Mouse (Mus musculus): Measurements from ENCODE around the gene Dst. TPM values are rescaled to one million over a fixed set of nuclear protein-coding genes. Genes with fewer than 3 reads are reported as not detected.
A peak's percentile ranks its signal among the peaks of the same experiment; 100 is the strongest.

Gene Dst
- polyA plus RNA-seq, 1 experiment from 2014 or later = 24.4 TPM

GRCm38 (mm10) chr1:34110862-34111261, 202.8 kb downstream of the Dst start:
- Histone ChIP-seq H3K9me3 (no peaks in the 10 kb centered on the region), H3K4me1 (peaks cover 11% of the 10 kb centered on the region; the same call in 1 of the 2 replicates), H3K4me3 (no peak overlapping the region), H3K36me3 (no peaks in the 10 kb centered on the region), H3K4me2 (no peak overlapping the region), H3K9ac (no peak overlapping the region), H3K27ac (no peak overlapping the region), H3K27me3 (no peaks in the 10 kb centered on the region)
- WGBS = 38% methylated on average over 2 of the region's 2 CpGs
- ATAC-seq (ENCODE audit: insufficient number of reproducible peaks, low FRiP score, low TSS enrichment, low read depth) = no peak

GRCm38 (mm10) chr1:34111954-34112353, 203.9 kb downstream of the Dst start:
- Histone ChIP-seq H3K9me3 (no peaks in the 10 kb centered on the region), H3K4me3 (no peak overlapping the region), H3K9ac (no peak overlapping the region), H3K4me2 (no peak overlapping the region), H3K27ac (no peak overlapping the region), H3K4me1 (peaks cover 11% of the 10 kb centered on the region; the same call in 1 of the 2 replicates), H3K27me3 (no peaks in the 10 kb centered on the region), H3K36me3 (no peaks in the 10 kb centered on the region)
- ATAC-seq (ENCODE audit: insufficient number of reproducible peaks, low FRiP score, low TSS enrichment, low read depth) = no peak
- 73% methylated on average over 2 of the region's 2 CpGs for WGBS

GRCm38 (mm10) chr1:34116444-34116843, 208.4 kb downstream of the Dst start:
- ATAC-seq (ENCODE audit: insufficient number of reproducible peaks, low FRiP score, low TSS enrichment, low read depth) = no peak
- H3K9me3 ChIP-seq = no peaks in the 10 kb centered on the region
- H3K4me1 ChIP-seq = peaks cover 14% of the 10 kb centered on the region; the same call in 1 of the 2 replicates
- no peak overlapping the region for H3K4me3 ChIP-seq
- 64% methylated on average over 11 of the region's 11 CpGs for WGBS
- no peak overlapping the region for H3K27ac ChIP-seq
- no peak overlapping the region for H3K4me2 ChIP-seq
- H3K27me3 ChIP-seq = no peaks in the 10 kb centered on the region
- H3K9ac ChIP-seq = no peak overlapping the region
- no peaks in the 10 kb centered on the region for H3K36me3 ChIP-seq

- Histone ChIP-seq H3K4me3 (no peak overlapping the region), H3K9me3 (no peaks in the 10 kb centered on the region), H3K4me2 (no peak overlapping the region), H3K27me3 (no peaks in the 10 kb centered on the region), H3K4me1 (peaks cover 18% of the 10 kb centered on the region; the same call in 1 of the 2 replicates), H3K9ac (no peak overlapping the region), H3K36me3 (no peaks in the 10 kb centered on the region), H3K27ac (no peak overlapping the region)
- no peak for ATAC-seq (ENCODE audit: insufficient number of reproducible peaks, low FRiP score, low TSS enrichment, low read depth)
- WGBS = 84% methylated on average over 9 of the region's 9 CpGs
These were observed 209.0 kb downstream of the Dst start for GRCm38 (mm10) chr1:34117056-34117455.

GRCm38 (mm10) chr1:34117709-34118108, 209.7 kb downstream of the Dst start:
- Histone ChIP-seq H3K9ac (no peak overlapping the region), H3K4me3 (no peak overlapping the region), H3K27ac (no peak overlapping the region), H3K4me1 (peaks cover 18% of the 10 kb centered on the region; the same call in 1 of the 2 replicates), H3K27me3 (no peaks in the 10 kb centered on the region), H3K4me2 (no peak overlapping the region), H3K9me3 (no peaks in the 10 kb centered on the region), H3K36me3 (no peaks in the 10 kb centered on the region)
- WGBS = 22% methylated on average over 3 of the region's 3 CpGs
- ATAC-seq (ENCODE audit: insufficient number of reproducible peaks, low FRiP score, low TSS enrichment, low read depth) = no peak

- no peak for ATAC-seq (ENCODE audit: insufficient number of reproducible peaks, low FRiP score, low TSS enrichment, low read depth)
- no peaks in the 10 kb centered on the region for H3K36me3 ChIP-seq
- H3K4me2 ChIP-seq = no peak overlapping the region
- WGBS = 78% methylated on average over 6 of the region's 6 CpGs
- H3K27ac ChIP-seq = no peak overlapping the region
- no peak overlapping the region for H3K4me3 ChIP-seq
- H3K4me1 ChIP-seq = peaks cover 18% of the 10 kb centered on the region; the same call in 1 of the 2 replicates
- no peaks in the 10 kb centered on the region for H3K27me3 ChIP-seq
- H3K9me3 ChIP-seq = no peaks in the 10 kb centered on the region
- H3K9ac ChIP-seq = no peak overlapping the region
These were observed 212.0 kb downstream of the Dst start for GRCm38 (mm10) chr1:34120066-34120465.

GRCm38 (mm10) chr1:34120602-34121001, 212.6 kb downstream of the Dst start:
- no peak overlapping the region for H3K27ac ChIP-seq
- peaks cover 18% of the 10 kb centered on the region; the same call in 1 of the 2 replicates for H3K4me1 ChIP-seq
- H3K36me3 ChIP-seq = no peaks in the 10 kb centered on the region
- WGBS = 46% methylated on average over 6 of the region's 6 CpGs
- H3K27me3 ChIP-seq = no peaks in the 10 kb centered on the region
- no peaks in the 10 kb centered on the region for H3K9me3 ChIP-seq
- no peak for ATAC-seq (ENCODE audit: insufficient number of reproducible peaks, low FRiP score, low TSS enrichment, low read depth)
- peak overlapping the region; percentile 50; the same call in 1 of the 2 replicates for H3K4me2 ChIP-seq
- no peak overlapping the region for H3K4me3 ChIP-seq
- no peak overlapping the region for H3K9ac ChIP-seq

DNA sequence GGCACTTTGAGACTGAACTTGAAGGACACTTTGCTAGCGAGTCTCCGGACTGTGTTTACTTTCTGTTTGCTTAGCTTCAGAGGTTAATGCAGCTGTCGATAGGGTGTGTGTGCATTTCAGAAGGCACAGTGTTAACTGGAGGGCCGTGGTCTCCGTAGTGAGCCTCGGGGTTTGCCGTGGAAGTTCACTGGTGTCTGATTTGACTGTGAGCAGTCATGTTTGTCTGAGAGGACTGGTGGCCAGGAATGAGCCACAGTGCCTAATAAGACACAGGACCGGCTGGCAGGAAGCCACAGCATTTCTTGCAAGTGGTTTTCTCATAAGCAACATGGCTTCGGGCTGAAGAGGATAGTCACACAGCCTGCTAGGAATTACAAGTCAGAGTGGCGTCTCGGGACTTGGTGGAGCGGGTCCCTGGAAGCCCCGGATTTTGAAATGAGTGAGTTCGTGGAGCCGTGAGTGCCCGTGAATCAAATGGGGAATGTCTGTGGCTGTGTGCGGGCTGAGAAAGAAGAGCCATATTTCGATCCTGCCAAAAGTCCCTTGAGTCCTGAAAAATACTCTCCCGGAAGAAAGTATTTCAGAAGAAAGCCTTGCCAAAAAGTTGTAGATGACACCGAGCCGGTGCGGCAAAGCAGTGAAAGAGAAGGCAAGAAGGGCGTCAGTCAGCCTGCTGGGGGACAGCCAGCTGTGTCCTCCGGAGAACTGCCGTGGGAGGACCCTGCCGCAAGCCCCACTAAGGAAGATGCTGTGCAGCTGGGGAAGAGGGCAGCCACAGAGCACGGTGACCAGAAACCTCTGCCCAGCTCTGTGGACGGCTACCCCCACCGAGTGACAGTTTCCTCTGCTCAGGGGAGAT, 213.4 kb downstream of the Dst start:
- Histone ChIP-seq H3K4me2 (peak overlapping the region; percentile 50), H3K9me3 (no peaks in the 10 kb centered on the region), H3K36me3 (no peaks in the 10 kb centered on the region), H3K27ac (peak overlapping the region; percentile 76), H3K9ac (peak overlapping the region; percentile 31; the same call in 1 of the 2 replicates), H3K4me3 (peak overlapping the region; percentile 36), H3K27me3 (no peaks in the 10 kb centered on the region), H3K4me1 (peaks cover 16% of the 10 kb centered on the region; the same call in 1 of the 2 replicates)
- ATAC-seq (ENCODE audit: insufficient number of reproducible peaks, low FRiP score, low TSS enrichment, low read depth) = 0 out of 2 replicates have a peak, but pooled peaks have one; percentile 40
- 36% methylated on average over 29 of the region's 29 CpGs for WGBS

GRCm38 (mm10) chr1:34122198-34122597, 214.2 kb downstream of the Dst start:
- Histone ChIP-seq H3K27me3 (no peaks in the 10 kb centered on the region), H3K27ac (no peak overlapping the region), H3K9ac (no peak overlapping the region), H3K4me1 (peaks cover 15% of the 10 kb centered on the region; the same call in 1 of the 2 replicates), H3K4me2 (no peak overlapping the region), H3K9me3 (no peaks in the 10 kb centered on the region), H3K36me3 (no peaks in the 10 kb centered on the region), H3K4me3 (no peak overlapping the region)
- ATAC-seq (ENCODE audit: insufficient number of reproducible peaks, low FRiP score, low TSS enrichment, low read depth) = no peak
- WGBS = 92% methylated on average over 6 of the region's 6 CpGs

DNA sequence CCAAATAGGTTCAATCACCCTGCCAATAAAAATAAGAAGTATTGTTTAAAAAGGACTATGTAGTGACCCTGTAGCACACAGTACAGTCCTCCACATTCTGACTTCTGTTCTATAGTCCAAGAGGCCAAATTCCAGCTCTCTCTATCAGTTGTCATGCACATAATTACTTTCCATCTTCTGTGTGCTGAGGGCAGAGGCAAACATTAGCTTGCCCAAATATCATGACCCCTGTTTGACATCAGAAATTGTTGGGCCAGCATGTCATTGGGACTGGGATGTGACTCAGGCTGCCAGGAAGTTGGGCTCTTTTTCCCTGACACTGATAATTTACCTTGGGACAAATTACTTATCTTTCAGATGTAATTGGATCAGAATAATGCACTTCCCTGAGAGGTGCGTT, 214.9 kb downstream of the Dst start:
- H3K27ac ChIP-seq = no peak overlapping the region
- no peak overlapping the region for H3K4me3 ChIP-seq
- peaks cover 15% of the 10 kb centered on the region; the same call in 1 of the 2 replicates for H3K4me1 ChIP-seq
- no peak for ATAC-seq (ENCODE audit: insufficient number of reproducible peaks, low FRiP score, low TSS enrichment, low read depth)
- no peaks in the 10 kb centered on the region for H3K36me3 ChIP-seq
- 76% methylated on average over 1 of the region's 1 CpGs for WGBS
- no peaks in the 10 kb centered on the region for H3K27me3 ChIP-seq
- no peaks in the 10 kb centered on the region for H3K9me3 ChIP-seq
- no peak overlapping the region for H3K9ac ChIP-seq
- no peak overlapping the region for H3K4me2 ChIP-seq

GRCm38 (mm10) chr1:34123334-34123733, 215.3 kb downstream of the Dst start:
- WGBS = 75% methylated on average over 5 of the region's 5 CpGs
- no peak for ATAC-seq (ENCODE audit: insufficient number of reproducible peaks, low FRiP score, low TSS enrichment, low read depth)
- Histone ChIP-seq H3K36me3 (no peaks in the 10 kb centered on the region), H3K27me3 (no peaks in the 10 kb centered on the region), H3K4me3 (no peak overlapping the region), H3K4me2 (no peak overlapping the region), H3K27ac (no peak overlapping the region), H3K4me1 (peaks cover 15% of the 10 kb centered on the region; the same call in 1 of the 2 replicates), H3K9me3 (no peaks in the 10 kb centered on the region), H3K9ac (no peak overlapping the region)

- no peak overlapping the region for H3K27ac ChIP-seq
- H3K9me3 ChIP-seq = no peaks in the 10 kb centered on the region
- no peaks in the 10 kb centered on the region for H3K36me3 ChIP-seq
- H3K27me3 ChIP-seq = no peaks in the 10 kb centered on the region
- ATAC-seq (ENCODE audit: insufficient number of reproducible peaks, low FRiP score, low TSS enrichment, low read depth) = no peak
- H3K4me2 ChIP-seq = no peak overlapping the region
- H3K4me1 ChIP-seq = peaks cover 15% of the 10 kb centered on the region; the same call in 1 of the 2 replicates
- H3K4me3 ChIP-seq = no peak overlapping the region
- no peak overlapping the region for H3K9ac ChIP-seq
- WGBS = 92% methylated on average over 7 of the region's 7 CpGs
These were observed 216.4 kb downstream of the Dst start for GRCm38 (mm10) chr1:34124376-34124775.
